Mouse (Mus musculus) small intestine, adult 2 months (tissue): ENCODE results near the gene Gm20388. TPM values are rescaled to one million over a fixed set of nuclear protein-coding genes. Genes with fewer than 3 reads are reported as not detected.

Experiments
- H3K27ac ChIP-seq: fragments of 200-500 bp; 2 replicates; pipeline ENCODE4 v1.5.1; 2012; ENCODE audit warnings: low read depth, low read length, control low read depth, inconsistent platforms; ENCODE audit not compliant: insufficient read depth
- H3K27me3 ChIP-seq: fragments of 200-500 bp; 2 replicates; pipeline ENCODE4 v1.6.1; 2012; ENCODE audit warnings: mild to moderate bottlenecking, moderate library complexity, low read length, inconsistent platforms; ENCODE audit not compliant: control insufficient read depth, insufficient read depth
- H3K36me3 ChIP-seq: fragments of 200-500 bp; 2 replicates; pipeline ENCODE4 v1.6.1; 2012; ENCODE audit warnings: mild to moderate bottlenecking, low read length, control low read depth, inconsistent platforms; ENCODE audit not compliant: control insufficient read depth, insufficient read depth
- H3K4me1 ChIP-seq: fragments of 200-500 bp; 2 replicates; pipeline ENCODE4 v1.6.1; 2012; ENCODE audit warnings: low read length, inconsistent platforms, mixed read lengths; ENCODE audit not compliant: control insufficient read depth, insufficient read depth, insufficient read length
- H3K4me3 ChIP-seq: fragments of 200-500 bp; 2 replicates; pipeline ENCODE4 v1.5.1; 2012; ENCODE audit warnings: low read depth, mild to moderate bottlenecking, control low read depth, inconsistent platforms, low read length, moderate library complexity
- CTCF ChIP-seq: fragments of 200-500 bp; IDR thresholded peaks from 2 replicates; pipeline ENCODE4 v1.5.1; 2012; ENCODE audit warnings: low read depth, mild to moderate bottlenecking, control low read depth, inconsistent platforms, low read length, moderate library complexity, mixed read lengths; ENCODE audit not compliant: insufficient replicate concordance, insufficient read length; ENCODE audit errors: extremely low read depth
- POLR2A ChIP-seq: fragments of 200-500 bp; IDR thresholded peaks from 2 replicates; pipeline ENCODE4 v1.6.1; 2012; ENCODE audit warnings: low read depth, mild to moderate bottlenecking, control low read depth, inconsistent platforms, low read length, moderate library complexity
- WGBS: fragments of 180-500 bp; shearing (Covaris S2); methylation state at CpG from one replicate; pipeline ENCODE4 v1.1.7; 2018; 5-methylcytosine and 5-hydroxymethylcytosine counted together
- polyA plus RNA-seq: library from polyadenylated mRNA; depleted of rRNA; stranded (reverse); fragments of >200 nt; gene quantifications from 2 replicates; pipeline ENCODE4 v1.2.3, GENCODE M21; 2012

The Gm20388 gene
- polyA plus RNA-seq, 1 experiment, result 37.3 TPM

GRCm38 (mm10) chr8:120383713-120384112, 473.1 kb downstream of the Gm20388 start:
- 27% methylated on average over 6 of the region's 6 CpGs for WGBS
- TF ChIP-seq CTCF (no peak), POLR2A (no peak)
- no peak overlapping the region for H3K4me3 ChIP-seq
- no peaks in the 10 kb centered on the region for H3K27me3 ChIP-seq
- H3K36me3 ChIP-seq, result no peaks in the 10 kb centered on the region
- peaks cover 9% of the 10 kb centered on the region for H3K4me1 ChIP-seq
- no peak overlapping the region for H3K27ac ChIP-seq

- Histone ChIP-seq H3K4me3 (no peak overlapping the region), H3K4me1 (peaks cover 9% of the 10 kb centered on the region), H3K27me3 (no peaks in the 10 kb centered on the region), H3K36me3 (no peaks in the 10 kb centered on the region), H3K27ac (no peak overlapping the region)
- TF ChIP-seq POLR2A, result no peak
- TF ChIP-seq CTCF, result peak; percentile 49; the same call in 1 of the 2 replicates
Observed at GRCm38 (mm10) chr8:120384745-120385144, 474.1 kb downstream of the Gm20388 start.

DNA sequence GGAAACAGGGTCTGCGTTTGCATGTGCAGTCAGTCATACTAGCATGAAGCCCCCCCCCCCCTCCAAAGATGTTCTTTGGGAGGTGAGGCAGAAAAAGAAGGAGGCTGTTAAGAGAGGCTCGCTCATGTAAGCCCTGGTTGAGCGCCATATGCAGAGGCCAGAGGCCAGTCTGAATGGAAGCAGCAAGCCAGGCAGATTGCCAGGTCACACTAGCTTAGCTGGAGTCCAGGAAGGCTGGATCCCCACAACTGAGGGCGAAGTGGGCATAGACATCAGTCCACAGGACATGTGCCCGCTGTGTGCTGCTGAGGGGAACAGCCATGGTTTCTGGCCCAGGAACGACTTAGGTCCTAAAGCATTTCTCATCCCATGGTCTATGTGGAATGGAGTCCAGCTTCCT, 477.6 kb downstream of the Gm20388 start:
- H3K4me3 ChIP-seq, result no peak overlapping the region
- peaks cover 11% of the 10 kb centered on the region for H3K4me1 ChIP-seq
- 92% methylated on average over 6 of the region's 6 CpGs for WGBS
- no peaks in the 10 kb centered on the region for H3K36me3 ChIP-seq
- no peak overlapping the region for H3K27ac ChIP-seq
- TF ChIP-seq POLR2A (no peak), CTCF (no peak)
- H3K27me3 ChIP-seq, result no peaks in the 10 kb centered on the region

DNA sequence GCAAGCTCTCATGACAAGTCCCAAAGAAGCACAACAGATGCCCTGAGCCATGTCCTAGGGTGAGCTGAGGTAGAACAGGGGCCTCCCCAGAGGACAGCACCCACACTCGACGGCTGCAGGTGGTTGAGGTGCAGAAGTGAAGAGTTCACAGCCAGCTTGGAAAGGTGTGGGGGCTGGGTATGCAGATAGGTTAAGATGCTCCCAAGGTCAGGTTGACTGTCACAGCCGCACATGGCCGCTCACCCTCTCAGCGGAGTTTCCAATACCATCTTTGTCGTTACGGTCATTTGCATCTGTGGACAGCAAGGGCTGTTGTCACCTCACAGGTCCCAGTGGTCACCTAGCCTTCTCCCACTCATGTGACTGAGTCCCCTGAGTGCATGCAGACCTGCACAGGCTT, 480.0 kb downstream of the Gm20388 start:
- no peak overlapping the region for H3K4me3 ChIP-seq
- no peak overlapping the region for H3K27ac ChIP-seq
- no peaks in the 10 kb centered on the region for H3K27me3 ChIP-seq
- no peaks in the 10 kb centered on the region for H3K36me3 ChIP-seq
- no peak for TF ChIP-seq POLR2A
- no peak for TF ChIP-seq CTCF
- WGBS, result 93% methylated on average over 7 of the region's 7 CpGs
- peaks cover 8% of the 10 kb centered on the region for H3K4me1 ChIP-seq

DNA sequence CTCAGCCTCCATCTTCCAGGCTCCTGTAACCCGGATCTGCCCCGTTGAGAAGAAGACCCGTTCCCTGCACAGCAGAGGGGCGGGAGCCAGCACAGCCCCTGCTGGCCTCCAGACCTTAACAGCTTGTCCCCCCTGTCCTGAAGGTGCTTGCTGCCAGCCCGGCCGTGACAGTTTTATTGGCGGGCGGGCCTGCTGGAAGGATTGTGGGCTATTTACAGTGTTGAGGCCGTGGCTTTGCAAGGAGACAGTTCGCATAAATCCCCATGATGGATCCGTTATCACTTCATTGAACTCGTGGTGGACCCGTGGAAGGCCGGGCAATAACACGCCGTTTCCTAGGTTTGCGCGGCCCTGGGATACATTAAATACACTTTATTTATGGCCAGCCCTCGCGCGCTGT, 481.2 kb downstream of the Gm20388 start:
- Histone ChIP-seq H3K4me1 (peaks cover 8% of the 10 kb centered on the region), H3K27ac (no peak overlapping the region), H3K36me3 (no peaks in the 10 kb centered on the region), H3K4me3 (no peak overlapping the region), H3K27me3 (no peaks in the 10 kb centered on the region)
- TF ChIP-seq CTCF (no peak), POLR2A (no peak)
- 57% methylated on average over 21 of the region's 21 CpGs for WGBS

GRCm38 (mm10) chr8:120393085-120393484, 482.4 kb downstream of the Gm20388 start:
- H3K36me3 ChIP-seq, result no peaks in the 10 kb centered on the region
- H3K27me3 ChIP-seq, result no peaks in the 10 kb centered on the region
- TF ChIP-seq POLR2A, result no peak
- no peak for TF ChIP-seq CTCF
- H3K4me3 ChIP-seq, result no peak overlapping the region
- no peak overlapping the region for H3K27ac ChIP-seq
- peaks cover 8% of the 10 kb centered on the region for H3K4me1 ChIP-seq
- WGBS, result 44% methylated on average over 11 of the region's 11 CpGs

DNA sequence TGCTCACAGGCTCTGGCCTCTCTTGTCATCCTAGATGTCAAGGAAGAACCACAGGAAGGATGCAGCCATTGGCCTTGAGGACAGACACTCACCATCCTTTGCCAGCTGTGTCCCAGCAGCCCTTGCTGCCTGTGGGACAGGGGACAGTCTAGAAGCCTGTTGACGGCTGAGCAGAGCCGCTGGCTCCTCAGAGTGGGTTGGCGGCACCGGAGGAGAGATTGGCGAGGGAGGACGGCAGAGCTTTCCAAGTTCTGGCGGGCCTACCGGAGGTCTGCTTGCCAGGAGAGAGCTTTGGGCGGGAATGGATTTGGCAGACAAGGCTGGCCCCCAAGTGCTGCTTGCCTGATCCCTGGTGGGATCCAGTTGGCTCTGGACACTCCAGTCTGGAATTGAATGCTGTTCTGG, 483.2 kb downstream of the Gm20388 start:
- no peaks in the 10 kb centered on the region for H3K36me3 ChIP-seq
- H3K27ac ChIP-seq, result no peak overlapping the region
- TF ChIP-seq CTCF (no peak), POLR2A (no peak)
- 75% methylated on average over 9 of the region's 9 CpGs for WGBS
- H3K4me3 ChIP-seq, result no peak overlapping the region
- no peaks in the 10 kb centered on the region for H3K27me3 ChIP-seq
- H3K4me1 ChIP-seq, result peaks cover 8% of the 10 kb centered on the region

DNA sequence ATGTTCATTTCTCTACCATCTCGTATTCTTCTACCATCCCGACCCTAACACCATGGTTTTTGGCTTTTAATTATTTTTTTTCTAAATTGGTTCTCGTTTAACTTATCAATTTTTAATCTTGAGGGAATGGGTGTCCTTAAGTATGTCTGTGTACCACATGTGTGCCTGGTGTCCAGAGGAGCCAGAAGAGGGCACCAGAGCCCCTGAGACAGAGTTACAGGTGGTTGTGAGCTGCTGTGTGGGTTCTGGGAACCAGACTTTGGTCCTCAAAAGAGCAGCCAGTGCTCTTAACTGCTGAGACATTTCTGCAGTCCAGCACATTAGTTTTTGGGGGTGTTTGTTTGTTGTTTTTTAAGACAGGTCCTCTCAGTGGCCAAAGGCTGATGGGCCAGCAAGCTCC, 485.3 kb downstream of the Gm20388 start:
- WGBS, result 90% methylated on average over 3 of the region's 3 CpGs
- Histone ChIP-seq H3K27me3 (no peaks in the 10 kb centered on the region), H3K4me3 (no peak overlapping the region), H3K4me1 (peaks cover 8% of the 10 kb centered on the region), H3K27ac (no peak overlapping the region), H3K36me3 (no peaks in the 10 kb centered on the region)
- TF ChIP-seq CTCF (no peak), POLR2A (no peak)
